Mouse (Mus musculus) neural tube, embryonic 12.5 days (tissue): Measurements from ENCODE around the gene Ppp1r21. TPM values are rescaled to one million over a fixed set of nuclear protein-coding genes. Genes with fewer than 3 reads are reported as not detected.

ENCODE experiments used
- polyA plus RNA-seq: library from polyadenylated mRNA; unstranded; fragments of >200 nt; fragmentation: Nextera tagmentation; extraction: Ambion mirVana; gene quantifications from 2 replicates; pipeline ENCODE4 v1.2.1, GENCODE M21; 2016

The Ppp1r21 gene
- polyA plus RNA-seq, 1 experiment from 2014 or later, result 33.3 TPM

Other genes starting within 250 kb of the Ppp1r21 start
- gene Foxn2, start 89.4 kb upstream of the Ppp1r21 start, polyA plus RNA-seq, result 11.1 and 12.5 TPM in 2 replicates
- gene Ston1, start 67.6 kb downstream of the Ppp1r21 start, polyA plus RNA-seq, result 2.4 and 2.6 TPM in 2 replicates
- 0.17 and 0.18 TPM in 2 replicates for gene Gtf2a1l, start 138.5 kb downstream of the Ppp1r21 start, polyA plus RNA-seq